Mouse (Mus musculus) embryo, embryonic 9.5 days (tissue): ENCODE results near the gene Tenm3.

Experiments used
- DNase-seq: peaks from one replicate; pipeline ENCODE4 v3.0.0-alpha.2; 2017; ENCODE audit errors: extremely low spot score

The Tenm3 gene

DNA sequence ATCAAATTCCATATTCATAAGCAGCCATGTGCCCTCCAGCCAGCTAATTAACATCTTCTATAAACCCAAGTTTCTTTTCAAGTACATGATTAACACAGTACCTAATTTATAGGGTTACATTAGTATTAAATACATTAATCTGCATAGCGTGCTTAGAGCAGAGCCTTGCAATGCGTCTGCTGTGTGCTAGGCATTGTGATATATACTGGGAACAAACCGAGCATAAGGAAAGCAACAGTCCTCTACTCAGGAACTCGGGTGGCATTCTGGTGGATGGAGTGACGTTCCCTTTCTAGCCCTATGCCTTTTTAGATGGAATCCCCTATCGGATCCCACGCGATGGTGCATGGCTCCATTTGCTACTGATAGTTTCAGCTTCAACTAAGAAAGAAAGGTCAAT, 321.7 kb downstream of the Tenm3 start:
- no peak for DNase-seq

DNA sequence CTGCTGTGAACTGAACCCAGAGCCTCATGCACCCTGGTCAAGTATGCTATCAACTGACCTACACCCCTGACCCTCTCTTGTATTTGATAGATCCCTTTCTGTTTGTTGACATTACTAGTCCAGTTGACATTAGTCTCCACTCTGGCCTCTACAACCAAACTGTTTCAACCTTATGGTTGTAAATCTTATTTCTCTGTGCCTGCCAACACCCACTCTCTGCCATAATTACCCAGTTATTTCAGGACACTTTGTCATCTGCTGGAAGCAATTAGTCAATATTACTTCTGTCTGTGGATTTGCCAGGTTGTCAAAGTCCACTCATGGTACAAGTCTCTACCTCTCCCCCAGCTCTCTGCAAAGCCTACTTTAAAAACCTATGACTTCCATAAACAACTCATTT, 326.3 kb downstream of the Tenm3 start:
- DNase-seq = no peak

DNA sequence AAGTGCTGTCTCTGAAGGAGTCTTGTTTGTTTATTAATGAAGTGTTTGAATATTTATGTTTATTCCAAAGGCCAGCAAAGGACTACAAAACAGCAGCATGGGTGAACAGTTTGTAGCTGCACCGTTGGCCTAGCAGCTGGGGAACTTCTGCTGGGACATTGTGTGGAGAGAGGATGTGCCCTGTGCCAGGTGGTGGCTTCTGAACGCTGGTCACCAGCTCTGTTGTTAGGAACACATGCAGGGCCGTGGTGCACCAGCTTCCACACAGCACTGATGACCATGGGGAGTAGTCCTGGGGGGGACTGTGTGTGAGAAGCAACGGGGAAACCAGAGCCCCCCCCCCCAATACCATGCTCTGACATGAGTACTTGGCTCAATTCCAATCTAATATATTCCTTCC, 329.5 kb downstream of the Tenm3 start:
- DNase-seq = no peak

DNA sequence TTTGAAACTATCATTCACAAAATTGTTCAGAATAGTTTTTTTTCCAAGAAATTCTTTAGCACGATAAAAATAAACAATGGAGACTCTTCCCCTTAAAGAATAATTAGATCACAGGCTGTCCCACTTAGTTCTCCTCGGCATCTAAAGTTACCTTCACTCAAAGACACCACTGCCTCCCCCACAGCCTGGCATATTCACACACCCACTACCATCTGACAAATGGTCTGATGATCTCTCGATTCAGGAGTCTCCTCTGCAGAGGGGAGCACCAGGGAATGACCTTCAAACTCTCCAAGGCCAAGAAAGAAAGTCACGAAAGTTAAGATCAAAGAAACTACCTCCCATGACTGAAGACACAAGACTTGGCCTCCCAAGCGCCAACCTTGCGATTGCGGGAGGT, 329.9 kb downstream of the Tenm3 start:
- no peak for DNase-seq

DNA sequence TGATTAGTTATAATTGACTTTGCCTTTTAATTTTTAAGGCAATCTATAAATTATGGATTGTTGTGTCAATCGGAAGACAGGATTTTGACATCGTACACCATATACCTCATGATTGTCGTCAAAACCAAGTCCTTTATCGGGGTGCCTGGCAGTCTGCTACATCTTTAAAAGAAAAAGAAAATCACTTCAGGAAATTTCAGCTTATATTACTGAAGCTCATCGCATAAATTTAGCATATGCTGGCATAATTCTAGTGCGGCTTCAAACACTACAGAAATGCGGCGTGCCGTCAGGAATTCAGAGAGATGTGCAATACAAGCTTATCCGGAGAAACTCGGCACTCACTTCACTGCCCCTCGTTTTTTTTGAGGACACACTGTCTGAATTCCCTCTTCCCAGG, 332.2 kb downstream of the Tenm3 start:
- DNase-seq = no peak

DNA sequence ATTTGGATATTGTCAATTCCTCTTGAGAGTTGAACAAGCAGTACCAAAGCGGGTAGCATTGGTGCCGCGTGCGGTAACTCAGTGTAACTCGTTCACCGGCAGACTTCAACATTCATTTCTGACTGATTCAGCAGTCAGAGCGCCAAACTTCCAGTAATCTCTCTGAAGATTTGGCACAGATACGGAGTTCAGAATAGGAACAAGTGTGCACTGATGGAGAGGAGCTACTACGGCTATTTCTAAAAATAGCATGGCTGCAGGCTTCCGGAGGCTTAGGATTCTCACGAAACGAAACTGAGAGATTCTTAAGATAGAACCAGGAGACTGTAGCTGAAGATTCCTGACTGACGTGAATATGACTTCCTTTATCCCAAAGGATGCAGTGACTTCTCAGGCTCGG, 332.6 kb downstream of the Tenm3 start:
- DNase-seq = no peak

DNA sequence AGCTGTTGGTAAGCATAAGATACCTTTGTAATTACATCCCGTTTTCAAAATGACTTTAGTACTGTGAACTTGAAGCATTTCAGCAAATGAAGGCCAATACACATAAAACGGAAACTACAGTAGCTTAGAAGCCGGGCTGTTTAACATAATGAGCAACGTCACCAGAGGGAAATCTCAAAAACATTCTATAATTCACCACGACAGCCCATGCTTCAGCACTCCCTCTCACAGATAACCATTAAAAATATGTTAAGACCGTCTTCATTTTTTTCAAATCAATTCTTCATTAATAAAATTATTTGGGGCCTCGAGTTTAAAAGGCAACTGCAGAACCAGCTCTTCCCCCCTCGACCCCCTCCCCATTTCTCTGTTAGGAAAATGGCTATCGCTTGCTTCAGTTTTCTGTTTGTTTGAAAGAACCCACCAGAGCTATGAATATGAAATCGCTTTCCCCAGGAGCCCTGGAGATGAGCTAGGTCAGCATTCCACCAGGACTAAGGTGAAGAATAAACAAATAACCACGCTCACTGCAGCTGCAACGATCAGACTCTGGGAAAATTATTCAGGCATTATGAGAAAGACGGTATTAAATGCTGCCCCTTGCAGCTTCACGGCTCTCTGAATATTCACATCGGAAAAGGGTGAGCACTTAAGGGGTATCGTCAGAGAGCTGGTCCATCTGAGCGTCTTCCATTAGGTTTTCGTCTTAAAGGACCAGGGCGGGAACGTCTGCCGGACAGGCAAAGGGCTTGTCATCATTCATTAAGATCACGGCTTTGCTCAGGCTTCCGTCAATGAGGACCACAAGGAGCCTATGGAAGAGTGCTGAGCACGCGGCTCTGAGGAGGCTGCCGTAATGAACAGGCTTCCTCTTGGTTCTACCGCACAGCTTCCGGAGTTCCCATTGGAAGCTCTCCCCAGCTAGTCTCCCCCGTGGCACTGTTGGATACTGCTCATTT, 334.8 kb downstream of the Tenm3 start:
- no peak for DNase-seq

DNA sequence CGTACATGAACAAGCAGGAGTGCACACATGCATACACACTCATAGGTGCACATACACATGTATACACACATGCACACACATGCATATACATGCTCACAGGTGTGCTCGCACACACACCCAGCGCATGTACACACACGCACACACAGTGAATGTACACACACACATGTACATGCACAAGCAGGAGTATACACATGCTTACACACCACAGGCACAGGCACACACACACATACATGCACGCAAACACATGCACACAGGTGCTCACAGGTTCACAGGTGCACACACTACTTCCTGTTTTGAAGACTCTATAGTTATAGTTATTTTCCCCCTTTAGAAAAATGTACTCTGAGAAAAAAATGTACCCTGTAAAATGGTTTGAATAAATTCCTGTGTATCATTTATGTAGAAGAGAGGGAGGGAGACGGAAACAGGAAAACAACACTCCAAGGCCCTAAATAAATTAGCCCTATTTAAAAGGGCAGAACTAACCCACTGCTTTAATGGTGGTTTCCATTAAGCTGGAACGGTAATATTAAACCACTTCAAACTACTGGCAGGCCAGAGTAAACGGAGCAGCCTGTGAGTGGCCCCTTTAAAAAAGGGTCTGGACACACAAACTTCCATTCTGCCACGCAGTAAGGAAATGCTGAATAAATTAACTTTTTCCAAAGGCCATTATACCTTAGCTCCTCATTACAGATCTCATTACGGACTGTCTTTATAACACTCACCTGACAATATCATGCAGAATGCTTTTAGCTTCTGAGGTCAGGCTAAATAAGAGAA, 335.8 kb downstream of the Tenm3 start:
- DNase-seq = no peak

DNA sequence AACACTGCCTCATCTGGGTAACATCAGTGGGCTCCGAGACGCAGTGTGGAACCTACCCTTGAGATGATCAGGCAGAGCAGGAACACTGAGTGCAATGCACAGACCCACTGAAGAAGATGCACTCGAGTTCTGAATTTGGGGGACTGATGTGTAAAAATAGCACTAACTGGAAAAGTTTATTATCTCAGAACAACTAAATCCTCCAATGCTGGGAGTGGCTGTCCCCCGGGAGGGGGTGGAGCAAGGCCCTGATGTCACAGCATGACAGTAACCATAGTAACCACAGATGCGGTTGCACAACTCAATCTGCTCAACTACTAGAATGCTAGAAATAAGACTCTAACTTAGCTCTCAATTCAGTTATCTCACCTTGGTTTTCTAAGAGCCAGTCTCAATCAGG, 351.3 kb downstream of the Tenm3 start:
- no peak for DNase-seq

DNA sequence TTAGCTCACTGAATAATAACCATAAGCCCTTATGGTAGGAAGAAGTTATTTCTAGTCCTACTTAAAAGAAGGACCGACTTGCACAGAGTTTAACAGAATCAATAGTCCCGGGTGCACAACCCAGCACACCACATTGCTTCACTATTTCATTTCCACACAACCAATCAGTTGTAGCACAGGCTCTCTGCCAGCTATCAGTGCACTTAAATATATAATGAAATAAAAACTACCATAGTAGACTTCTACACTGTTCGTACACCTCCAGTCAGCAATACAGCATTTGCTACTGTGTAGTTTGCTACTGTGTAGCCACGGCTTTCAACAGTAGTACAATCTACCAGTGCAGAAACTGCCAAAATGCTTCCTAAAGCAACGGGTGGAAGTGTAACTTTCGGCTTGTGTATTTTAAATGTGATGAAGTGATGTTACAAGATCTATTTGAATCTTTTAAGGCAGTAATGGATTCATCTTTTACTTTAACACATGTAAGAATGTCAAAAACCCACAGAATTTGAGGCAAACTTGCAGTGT, 353.1 kb downstream of the Tenm3 start:
- no peak for DNase-seq

DNA sequence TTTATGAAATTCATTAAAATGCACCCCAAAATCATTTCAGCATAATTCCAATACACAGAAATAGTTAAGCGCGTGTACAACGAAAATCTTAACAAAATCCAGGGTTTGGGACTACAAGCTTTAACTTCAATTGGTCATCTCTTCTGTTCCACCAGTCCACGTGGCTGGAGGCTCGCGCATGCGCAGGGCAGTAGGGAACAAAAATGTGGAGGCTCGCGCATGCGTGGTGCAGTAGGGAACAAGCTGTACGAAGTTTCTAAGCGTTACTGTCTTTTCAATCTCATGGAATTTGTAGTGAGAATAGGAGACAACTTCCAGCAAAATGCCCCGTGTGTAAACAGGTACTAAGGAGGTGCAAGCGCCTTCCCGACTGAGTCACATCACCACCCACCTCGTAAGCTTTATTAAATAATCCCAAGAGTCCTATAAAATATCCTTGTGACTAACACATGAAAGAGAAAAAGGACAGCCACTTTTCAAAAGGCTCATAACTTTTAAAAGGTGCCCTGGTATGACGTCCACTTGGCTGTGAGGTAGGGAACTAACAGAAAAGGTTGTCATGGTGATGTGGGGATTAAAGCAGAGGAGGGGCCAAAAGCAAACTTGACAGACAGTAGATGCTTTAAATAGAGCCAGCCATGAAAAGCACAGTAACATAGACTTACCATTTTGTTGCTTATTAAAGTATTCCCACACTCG, 353.7 kb downstream of the Tenm3 start:
- DNase-seq = no peak

DNA sequence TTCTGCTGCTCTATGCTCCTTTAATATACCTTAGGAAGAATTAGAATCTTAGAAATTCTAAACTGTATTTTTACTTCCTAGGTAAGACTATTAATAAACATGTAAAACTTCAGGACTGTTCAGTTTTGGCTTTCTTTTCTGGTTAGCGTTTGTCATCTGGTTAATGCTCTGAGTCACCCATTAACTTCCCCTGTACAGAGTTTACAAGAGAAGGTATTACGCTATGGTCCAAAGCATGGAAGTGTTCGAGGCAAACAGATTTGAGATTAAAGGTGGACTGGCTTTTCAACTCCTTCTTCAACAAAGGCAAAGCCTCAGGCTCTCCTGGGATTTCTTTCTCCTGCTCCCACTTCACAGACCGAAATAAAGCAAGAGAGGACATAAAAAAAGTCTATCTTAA, 354.3 kb downstream of the Tenm3 start:
- DNase-seq = no peak

DNA sequence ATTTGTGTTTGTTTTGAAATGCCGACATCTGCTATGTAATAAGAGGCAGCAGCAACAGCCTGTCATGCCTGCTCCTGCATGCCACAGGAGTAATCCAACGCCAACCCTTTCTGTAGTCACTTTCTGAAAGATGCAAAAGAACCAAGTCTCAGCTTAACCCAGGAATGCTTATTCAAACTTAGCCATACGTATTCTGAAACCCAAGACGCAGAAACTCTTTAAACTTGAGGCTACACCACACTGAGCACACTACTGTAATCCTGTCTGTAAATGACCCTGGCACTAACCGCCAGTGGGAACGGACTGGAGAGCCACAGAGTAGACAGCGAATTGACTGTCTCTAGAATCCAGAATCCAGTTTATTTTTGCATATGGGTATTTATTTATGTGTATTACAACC, 354.9 kb downstream of the Tenm3 start:
- DNase-seq = no peak

DNA sequence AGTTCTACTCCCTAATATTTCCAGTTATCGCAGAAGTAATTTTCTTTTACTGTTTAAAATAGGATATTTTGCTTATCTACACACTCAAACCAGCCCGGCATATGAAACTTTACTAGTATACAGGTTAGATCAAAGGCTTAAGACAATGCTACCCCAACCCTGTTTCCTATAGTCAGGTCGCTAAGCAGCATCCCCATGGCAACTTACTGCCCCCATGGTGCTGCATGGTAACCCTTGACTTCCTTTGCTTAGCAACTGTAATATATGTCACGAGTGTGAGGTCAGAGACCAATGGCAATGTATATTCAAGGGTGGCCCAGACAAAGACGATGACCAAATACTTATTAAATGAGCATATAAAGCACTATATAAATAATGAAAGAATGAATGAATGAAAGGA, 359.6 kb downstream of the Tenm3 start:
- no peak for DNase-seq

DNA sequence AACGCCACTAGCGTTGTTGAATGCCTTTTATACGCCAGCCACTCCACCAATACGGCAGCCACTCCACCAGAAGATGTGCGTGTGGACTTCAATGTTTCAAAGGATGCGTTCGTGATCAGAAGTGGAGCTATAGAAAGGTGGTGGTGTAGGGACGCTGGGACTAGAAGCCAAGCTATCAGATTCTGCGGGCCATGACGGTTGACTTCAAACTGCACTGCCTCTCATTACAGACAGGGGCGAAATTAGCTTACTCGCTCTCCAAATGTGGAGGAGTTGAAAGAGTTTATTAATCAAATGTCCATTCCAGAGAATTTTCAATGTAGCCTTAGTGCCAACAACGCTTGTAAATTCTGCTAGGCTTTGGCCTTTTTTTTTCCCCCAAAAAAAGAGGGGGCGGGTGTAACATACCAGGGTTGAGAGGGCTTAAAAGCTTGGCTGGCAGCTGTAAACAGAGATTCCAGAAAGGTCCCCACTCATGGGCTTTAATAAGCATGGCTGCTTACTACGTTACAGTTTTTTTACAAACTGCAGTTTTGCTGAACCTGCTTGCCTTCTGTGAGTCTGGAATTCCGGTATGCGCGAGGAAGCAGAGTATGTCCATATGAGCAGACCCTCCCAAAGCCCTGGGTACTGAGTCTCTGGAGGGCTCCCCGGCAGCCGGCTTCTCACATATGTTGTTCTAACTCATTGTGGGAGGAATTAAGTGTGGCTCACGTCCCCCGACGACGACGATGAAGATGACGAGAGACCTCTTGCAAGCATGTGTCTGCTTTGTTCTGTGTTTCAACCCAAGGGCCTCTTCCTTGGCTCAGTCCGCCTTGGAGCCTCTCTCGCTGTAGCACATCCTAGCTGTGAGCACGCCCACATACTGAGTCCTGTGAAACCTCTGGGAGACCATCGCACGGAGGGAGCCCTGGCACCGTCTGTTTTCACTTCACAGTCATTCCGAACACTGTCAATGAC, 361.8 kb downstream of the Tenm3 start:
- no peak for DNase-seq

DNA sequence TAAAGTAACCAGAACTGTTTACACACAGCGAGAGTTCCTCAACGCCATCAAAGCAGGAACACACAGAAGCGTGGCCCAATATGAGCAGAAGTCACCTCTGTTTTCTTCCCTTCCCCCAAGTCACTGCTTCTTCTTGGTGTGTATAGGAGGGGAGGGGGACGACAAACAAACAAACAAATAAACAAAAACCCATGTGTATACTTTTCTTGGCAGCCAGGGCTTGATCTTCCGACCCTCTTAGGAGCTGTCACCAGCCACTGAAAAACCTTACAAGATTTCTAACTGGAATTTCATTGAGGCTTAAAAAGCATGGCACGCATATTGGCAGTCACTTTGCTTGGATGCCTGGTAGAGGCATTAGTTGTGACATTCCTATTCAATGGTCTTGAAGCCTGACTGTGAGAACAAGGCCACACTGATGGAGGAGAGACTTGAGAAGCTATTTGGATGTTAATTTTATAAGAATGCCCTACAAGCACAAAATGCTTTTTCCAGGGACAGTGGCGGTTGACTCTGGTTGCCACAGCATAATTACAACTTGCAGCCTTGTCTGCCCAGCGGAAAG, 366.3 kb downstream of the Tenm3 start:
- DNase-seq = no peak

DNA sequence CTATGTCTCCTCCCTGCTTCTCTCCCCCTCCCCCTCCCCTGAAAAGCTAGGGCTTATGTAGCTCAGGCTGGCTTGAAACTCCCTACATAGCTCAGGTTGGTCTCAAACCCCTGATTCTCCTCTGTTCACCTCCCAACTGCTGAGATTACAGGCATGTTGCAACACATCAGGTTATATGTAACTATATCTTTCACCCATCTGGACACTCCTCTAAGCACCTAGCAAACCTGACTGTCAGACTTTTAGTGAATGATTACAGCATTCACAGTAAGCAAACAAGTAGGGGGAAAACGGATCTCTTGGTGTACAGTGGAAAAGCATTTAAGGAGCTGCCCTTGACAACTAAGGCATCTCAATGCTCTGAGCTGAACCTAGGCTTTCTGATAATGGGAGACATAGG, 366.9 kb downstream of the Tenm3 start:
- DNase-seq = no peak

DNA sequence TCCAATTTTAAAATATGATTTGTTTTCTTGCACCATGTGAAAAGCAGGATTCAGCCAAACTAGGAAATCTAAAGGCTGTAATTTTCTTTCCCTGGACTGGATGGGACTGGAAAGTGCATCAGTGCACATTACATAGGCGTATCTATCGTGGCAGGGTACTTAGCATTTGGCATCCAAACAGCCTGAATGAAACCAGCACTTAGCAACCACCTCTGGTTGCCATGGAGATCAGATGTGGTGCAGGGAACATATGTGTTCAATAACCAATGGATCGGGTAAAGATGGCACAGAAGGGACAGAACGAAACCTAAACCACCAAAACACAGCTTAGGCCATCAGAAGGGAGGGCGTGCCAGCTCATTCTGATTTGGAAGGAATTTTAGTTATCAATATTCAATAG, 376.1 kb downstream of the Tenm3 start:
- DNase-seq = no peak

DNA sequence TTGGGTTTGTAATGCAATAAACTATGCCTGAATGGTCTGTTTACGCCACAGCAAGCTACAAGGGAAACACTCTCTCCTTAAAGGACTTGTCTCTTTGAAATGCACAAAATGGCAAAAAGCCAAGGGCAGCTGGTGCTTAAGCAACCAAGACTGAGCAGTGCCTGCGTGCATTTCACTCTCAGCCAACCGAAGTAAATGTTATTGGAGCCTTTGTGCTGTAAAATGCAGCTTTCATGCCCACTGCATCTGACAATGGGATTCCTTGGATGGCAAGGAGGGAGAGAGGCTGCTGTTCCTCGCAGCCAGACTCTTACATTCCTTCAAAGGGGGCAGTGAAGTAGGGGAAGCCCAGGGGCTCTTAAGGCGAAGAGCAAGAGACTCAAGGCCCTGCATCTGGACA, 385.4 kb downstream of the Tenm3 start:
- peak; percentile 50 for DNase-seq

DNA sequence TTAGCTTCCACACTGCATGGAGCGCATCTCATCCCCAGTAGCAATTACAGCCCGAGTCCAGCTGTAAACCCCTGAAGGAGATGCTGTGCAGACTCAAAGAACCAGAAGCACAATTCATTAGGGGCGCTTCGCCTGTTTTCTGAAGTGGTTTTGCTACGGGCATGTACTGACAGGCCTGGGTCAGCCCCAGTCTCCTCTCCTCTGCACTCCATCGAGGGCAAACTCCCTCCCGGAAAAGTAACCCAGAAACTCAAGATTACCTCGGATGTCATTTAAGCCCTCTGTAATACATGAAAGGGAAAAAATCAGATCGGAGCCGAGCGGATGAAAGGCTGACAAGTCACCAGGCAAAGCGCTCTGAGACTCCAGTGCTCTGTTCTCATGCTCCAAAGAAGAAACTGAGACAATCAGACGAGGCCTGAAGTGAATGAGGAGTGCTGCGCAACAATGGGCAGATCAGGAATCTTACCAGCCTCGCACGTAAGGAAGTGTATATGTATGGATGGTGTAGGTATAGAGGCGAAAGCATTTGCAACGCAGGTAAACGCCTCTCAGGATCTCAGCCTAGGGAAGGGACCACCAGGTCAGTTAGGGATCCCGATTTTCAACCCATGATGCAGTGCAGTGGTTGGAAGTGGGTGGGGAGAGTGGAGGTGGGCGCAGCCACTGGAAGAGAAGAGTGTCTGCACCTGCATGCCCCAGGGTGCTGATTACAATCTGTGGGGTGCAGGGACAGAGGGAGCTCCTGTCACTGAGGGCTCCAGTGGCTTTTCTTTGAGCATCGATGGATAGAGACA, 387.2 kb downstream of the Tenm3 start:
- DNase-seq = peak; percentile 34
